Mouse (Mus musculus): ENCODE data around the gene Rdh13.
A peak's percentile ranks its signal among the peaks of the same experiment; 100 is the strongest.
"Not testable (repeated sequence)": the region's sequence is repeated elsewhere in the genome, so short reads cannot be mapped to it uniquely, and the experiment has no call there.

Gene Rdh13

GRCm38 (mm10) chr7:4432026-4432425, 13.4 kb downstream of the Rdh13 start:
- no peak for DNase-seq

- peak; percentile 76 to 88 for DNase-seq
Measured at GRCm38 (mm10) chr7:4431548-4431947, 13.9 kb downstream of the Rdh13 start.

- DNase-seq, result no peak
Measured at GRCm38 (mm10) chr7:4430246-4430844, 15.1 kb downstream of the Rdh13 start.

GRCm38 (mm10) chr7:4427161-4427912, 18.1 kb downstream of the Rdh13 start:
- peak; percentile 91 to 97 for DNase-seq

- no peak for DNase-seq
Measured at GRCm38 (mm10) chr7:4420230-4420629, 25.2 kb downstream of the Rdh13 start.

- DNase-seq, result no peak
Measured at GRCm38 (mm10) chr7:4419681-4420080, 25.8 kb downstream of the Rdh13 start.

GRCm38 (mm10) chr7:4412406-4412805, 33.0 kb downstream of the Rdh13 start:
- DNase-seq, result not testable (repeated sequence)

- no peak for DNase-seq
Measured at GRCm38 (mm10) chr7:4397730-4398129, 47.7 kb downstream of the Rdh13 start, which contains the start of gene Gp6. TSS of gene Gp6 (minus strand) at chr7:4397744.

All from kidney, postnatal 25 days (tissue).